Comparison of ENCODE assay signal across 21 mouse cellular contexts in the genomic region with DNA sequence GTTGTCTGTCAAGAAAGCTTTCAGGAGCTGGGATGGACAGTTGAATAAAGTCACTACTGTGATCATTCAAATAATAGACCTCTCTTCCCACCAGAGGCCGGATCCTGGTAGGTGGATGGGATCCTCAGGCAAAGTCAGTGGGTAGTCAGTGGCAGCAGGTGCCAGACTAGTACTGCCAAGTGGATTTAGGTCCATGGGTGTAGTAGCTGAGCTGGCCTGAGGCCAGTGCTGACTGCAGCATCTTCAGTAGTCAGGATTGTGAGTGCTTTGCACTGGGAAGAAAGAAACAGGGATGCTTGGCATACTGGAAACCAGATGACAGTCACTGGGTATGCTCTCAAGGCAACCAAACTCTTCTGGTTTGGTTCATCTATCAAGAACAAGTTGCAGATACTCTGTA.
A peak's percentile ranks its signal among the peaks of the same experiment; 100 is the strongest.
DNase-seq lines count a peak whose midpoint lies in the region; ATAC-seq and TF ChIP-seq lines count a peak whose summit lies in the region.
"Had no signal": no experiment of that assay in that cellular context is flagged by ENCODE, and none has a peak within 500 bp of the region (broad histone marks: within the 10 kb centered on the region; RNA-seq: fewer than 3 reads in every experiment).

No protein-coding gene starts in this region.

- no peak for TF ChIP-seq CTCF in heart, adult 2 months (IDR thresholded peaks at IDR 0.05)

- 65% methylated on average over 1 of the region's 1 CpGs for WGBS in heart, embryonic 12.5 days
- WGBS in heart, adult 2 months = 66% methylated on average over 1 of the region's 1 CpGs

- H3K9ac ChIP-seq in heart, embryonic 12.5 days = no peak overlapping the region
- H3K9ac ChIP-seq in heart, adult 2 months (ENCODE audit: low read depth, low read length) = no peak overlapping the region
- H3K9ac ChIP-seq: forebrain, embryonic 13.5 days; forebrain, postnatal 0 days; heart, embryonic 13.5 days had no signal

- H3K4me1 ChIP-seq in heart, embryonic 12.5 days (replicated peaks) = no peaks in the 10 kb centered on the region
- H3K4me1 ChIP-seq in heart, adult 2 months (ENCODE audit: control insufficient read depth, insufficient read depth, low read length) = no peaks in the 10 kb centered on the region
- H3K4me1 ChIP-seq: forebrain, embryonic 13.5 days; heart, embryonic 13.5 days had no signal

- H3K4me3 ChIP-seq in heart, embryonic 12.5 days = no peak overlapping the region
- H3K4me3 ChIP-seq in heart, adult 2 months = no peak overlapping the region
- H3K4me3 ChIP-seq: forebrain, embryonic 13.5 days; heart, embryonic 13.5 days had no signal

- DNase-seq in cerebellum, postnatal 4 days (ENCODE audit: low spot score in 2 of 2) = no peak
- no peak for DNase-seq in heart, adult 18-20 months
- peak; percentile 1 for DNase-seq in NIH3T3 (ENCODE audit: low read depth)
- peak; percentile 20 to 33 for DNase-seq in cerebellum, postnatal 10 days
- no peak for DNase-seq in layer of hippocampus, adult 18-20 months (ENCODE audit: low spot score in 2 of 2)
- no peak for DNase-seq in heart, adult 2 months
- DNase-seq: adrenal gland, postnatal 14 days; forebrain, postnatal 0 days; gastrocnemius, postnatal 36 days; heart, adult 11 months; heart, postnatal 36 days; kidney, adult 8-10 months had no signal

- peak; percentile 74 for ATAC-seq in cerebellum, adult (ENCODE audit: insufficient number of reproducible peaks, low FRiP score, low TSS enrichment)
- peak; percentile 25; the same call in 1 of the 2 replicates for ATAC-seq in heart, embryonic 12.5 days (ENCODE audit: insufficient number of reproducible peaks, low FRiP score)
- ATAC-seq: activated CD4-positive, CD25-positive, alpha-beta regulatory T cell, adult 4 months; forebrain, embryonic 13.5 days; forebrain, postnatal 0 days; hindbrain, embryonic 16.5 days; inflammation-experienced regulatory T-cells, adult 6 months; intestine, postnatal 0 days; Patski had no signal

- intact Hi-C loops in heart, adult 2 months (cut with DNase I) = no loop called here

- H3K36me3 ChIP-seq in heart, embryonic 12.5 days = no peaks in the 10 kb centered on the region
- no peaks in the 10 kb centered on the region for H3K36me3 ChIP-seq in heart, adult 2 months (ENCODE audit: control insufficient read depth, insufficient read depth, low read length)
- H3K36me3 ChIP-seq: heart, embryonic 13.5 days had no signal

- H3K4me2 ChIP-seq in heart, embryonic 12.5 days = no peak overlapping the region
- H3K4me2 ChIP-seq: forebrain, embryonic 13.5 days; heart, embryonic 13.5 days had no signal

- no peak for TF ChIP-seq EP300 in heart, adult 2 months (IDR thresholded peaks at IDR 0.05; ENCODE audit: insufficient read depth, low read depth, low read length)

- no peaks in the 10 kb centered on the region for H3K27me3 ChIP-seq in heart, embryonic 12.5 days (replicated peaks)
- H3K27me3 ChIP-seq in heart, adult 2 months (ENCODE audit: control insufficient read depth, insufficient read depth, low read length) = no peaks in the 10 kb centered on the region
- H3K27me3 ChIP-seq: forebrain, embryonic 13.5 days; heart, embryonic 13.5 days; Patski had no signal

- TF ChIP-seq POLR2A in heart, adult 2 months (IDR thresholded peaks at IDR 0.05; ENCODE audit: insufficient read depth, low read depth, low read length) = no peak

- no peaks in the 10 kb centered on the region for H3K9me3 ChIP-seq in heart, embryonic 12.5 days (replicated peaks)
- H3K9me3 ChIP-seq: forebrain, embryonic 13.5 days; heart, embryonic 13.5 days had no signal

- no peak overlapping the region for H3K27ac ChIP-seq in heart, embryonic 12.5 days (ENCODE audit: poor library complexity, severe bottlenecking)
- no peak overlapping the region for H3K27ac ChIP-seq in heart, adult 2 months
- H3K27ac ChIP-seq: forebrain, embryonic 13.5 days; heart, embryonic 13.5 days had no signal

- no peaks in the 10 kb centered on the region for H3K79me2 ChIP-seq in heart, adult 2 months (replicated peaks; ENCODE audit: control insufficient read depth, insufficient read depth, low read length)

Comparison
In these comparisons a context has a peak if more than half of its experiments do, and no peak if none do; other contexts are left out.
1. DNase-seq: peak in NIH3T3 (single experiment) and cerebellum, postnatal 10 days (2 of 2); none in cerebellum, postnatal 4 days (0 of 2), heart, adult 18-20 months (0 of 2), layer of hippocampus, adult 18-20 months (0 of 2) and heart, adult 2 months (0 of 2).